Mouse (Mus musculus): ENCODE data around the gene Ipcef1. TPM values are rescaled to one million over a fixed set of nuclear protein-coding genes. Genes with fewer than 3 reads are reported as not detected.
A peak's percentile ranks its signal among the peaks of the same experiment; 100 is the strongest.
"Not testable (repeated sequence)": the region's sequence is repeated elsewhere in the genome, so short reads cannot be mapped to it uniquely, and the experiment has no call there.

The Ipcef1 gene
- polyA plus RNA-seq, 1 experiment from 2014 or later: 0.63 TPM

DNA sequence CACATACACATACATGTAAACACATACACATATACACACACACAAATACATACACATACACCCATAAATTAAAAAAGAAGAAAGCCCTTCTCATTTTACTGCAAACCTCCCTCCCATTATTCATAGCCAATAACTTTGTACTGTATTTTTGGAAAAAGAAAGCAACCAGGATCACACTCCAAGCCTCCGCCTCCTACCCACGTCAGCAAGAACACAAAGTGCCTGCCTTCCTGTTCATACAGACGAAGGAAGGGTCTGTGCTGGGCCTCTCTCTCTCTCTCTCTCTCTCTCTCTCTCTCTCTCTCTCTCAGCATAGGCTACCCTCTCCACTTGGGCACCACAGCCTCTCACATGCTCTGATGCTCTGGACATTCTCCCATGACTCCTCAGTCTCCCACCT lies 156.5 kb downstream of the Ipcef1 start:
- Histone ChIP-seq H3K4me1 (ENCODE audit: control insufficient read depth, insufficient read depth, low read length) (no peaks in the 10 kb centered on the region), H3K27ac (ENCODE audit: low read depth, low read length) (no peak overlapping the region), H3K4me3 (ENCODE audit: low read depth, low read length) (no peak overlapping the region), H3K4me2 (no peak overlapping the region), H3K9me3 (ENCODE audit: control insufficient read depth, low read length) (no peaks in the 10 kb centered on the region), H3K36me3 (ENCODE audit: control insufficient read depth, insufficient read depth, low read length) (no peaks in the 10 kb centered on the region), H3K27me3 (ENCODE audit: control insufficient read depth, insufficient read depth, low read length) (no peaks in the 10 kb centered on the region), H3K9ac (ENCODE audit: low read length) (no peak overlapping the region)
- ATAC-seq (ENCODE audit: low FRiP score) (no peak), DNase-seq (ENCODE audit: low spot score, missing footprints) (peak; percentile 21)
- WGBS: 79% methylated on average over 3 of the region's 3 CpGs

DNA sequence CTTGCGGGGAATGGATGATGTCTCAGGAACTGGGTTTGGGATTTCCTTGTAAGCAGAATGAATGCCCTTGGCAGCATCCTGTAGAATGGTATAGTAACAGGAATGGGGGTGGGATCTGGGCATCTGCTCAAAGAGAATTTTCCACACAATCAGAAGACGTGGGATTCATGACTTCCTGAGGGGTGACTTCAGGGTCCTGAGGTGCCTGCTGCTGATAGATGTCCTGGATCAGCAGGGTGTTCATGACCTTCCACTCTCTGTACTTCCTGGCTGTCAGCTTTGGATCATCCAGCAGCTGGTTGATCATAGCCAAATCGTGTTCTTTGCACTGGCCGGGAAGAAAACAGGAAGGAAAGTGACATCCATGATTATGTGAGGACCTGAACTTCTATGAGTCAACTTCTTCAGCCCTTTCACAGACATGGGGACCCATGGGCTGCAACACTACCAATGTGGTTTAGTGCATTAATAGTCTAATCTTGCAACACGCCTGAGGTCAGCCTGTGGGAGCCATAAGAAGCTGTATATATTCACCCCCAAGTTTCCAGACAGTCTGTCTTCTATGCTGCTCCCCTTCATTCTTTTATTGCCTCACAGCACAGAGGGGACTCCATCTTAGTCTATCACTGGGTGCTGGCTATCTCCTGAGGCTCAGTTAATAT lies 161.8 kb downstream of the Ipcef1 start:
- H3K4me2 ChIP-seq: no peak overlapping the region
- no peak for DNase-seq (ENCODE audit: low spot score, missing footprints)
- WGBS: 80% methylated on average over 5 of the region's 5 CpGs
- no peak overlapping the region for H3K27ac ChIP-seq (ENCODE audit: low read depth, low read length)
- H3K4me3 ChIP-seq (ENCODE audit: low read depth, low read length): no peak overlapping the region
- no peak for ATAC-seq (ENCODE audit: low FRiP score)
- no peaks in the 10 kb centered on the region for H3K9me3 ChIP-seq (ENCODE audit: control insufficient read depth, low read length)
- no peaks in the 10 kb centered on the region for H3K36me3 ChIP-seq (ENCODE audit: control insufficient read depth, insufficient read depth, low read length)
- H3K4me1 ChIP-seq (ENCODE audit: control insufficient read depth, insufficient read depth, low read length): no peaks in the 10 kb centered on the region
- no peak overlapping the region for H3K9ac ChIP-seq (ENCODE audit: low read length)
- H3K27me3 ChIP-seq (ENCODE audit: control insufficient read depth, insufficient read depth, low read length): no peaks in the 10 kb centered on the region

DNA sequence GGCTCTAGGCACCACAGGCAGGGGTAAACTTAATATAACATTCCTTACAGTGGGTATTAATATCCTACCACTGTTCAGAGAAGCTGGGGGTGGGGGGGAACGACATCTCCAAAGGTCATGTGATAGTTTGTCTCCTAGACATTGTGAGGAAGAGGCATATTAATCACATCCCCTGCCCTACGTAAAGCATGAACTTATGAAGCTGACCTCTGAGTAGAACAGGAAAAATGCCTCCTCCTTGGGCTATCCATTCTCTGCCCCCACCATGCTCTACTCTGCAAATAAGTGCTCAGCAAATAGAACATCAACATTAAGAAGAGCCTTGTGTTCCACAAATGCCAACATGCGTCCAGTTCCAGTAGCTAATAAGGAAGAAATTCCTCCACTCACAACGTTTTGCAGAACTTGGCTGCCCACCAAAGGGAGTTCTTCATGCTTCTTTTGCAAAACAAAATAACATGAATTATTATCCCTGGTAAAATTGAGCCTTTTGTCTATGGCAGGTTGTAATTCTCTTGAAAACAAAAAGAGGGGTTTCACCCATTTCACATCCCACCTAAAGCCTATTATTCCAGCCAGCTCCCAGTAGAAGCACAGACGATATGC lies 162.5 kb downstream of the Ipcef1 start:
- H3K9ac ChIP-seq (ENCODE audit: low read length): no peak overlapping the region
- DNase-seq (ENCODE audit: low spot score, missing footprints) (no peak), ATAC-seq (ENCODE audit: low FRiP score) (no peak)
- no peak overlapping the region for H3K4me3 ChIP-seq (ENCODE audit: low read depth, low read length)
- H3K9me3 ChIP-seq (ENCODE audit: control insufficient read depth, low read length): no peaks in the 10 kb centered on the region
- WGBS: 79% methylated on average over 5 of the region's 5 CpGs
- no peak overlapping the region for H3K27ac ChIP-seq (ENCODE audit: low read depth, low read length)
- no peaks in the 10 kb centered on the region for H3K27me3 ChIP-seq (ENCODE audit: control insufficient read depth, insufficient read depth, low read length)
- no peak overlapping the region for H3K4me2 ChIP-seq
- H3K36me3 ChIP-seq (ENCODE audit: control insufficient read depth, insufficient read depth, low read length): no peaks in the 10 kb centered on the region
- H3K4me1 ChIP-seq (ENCODE audit: control insufficient read depth, insufficient read depth, low read length): no peaks in the 10 kb centered on the region

DNA sequence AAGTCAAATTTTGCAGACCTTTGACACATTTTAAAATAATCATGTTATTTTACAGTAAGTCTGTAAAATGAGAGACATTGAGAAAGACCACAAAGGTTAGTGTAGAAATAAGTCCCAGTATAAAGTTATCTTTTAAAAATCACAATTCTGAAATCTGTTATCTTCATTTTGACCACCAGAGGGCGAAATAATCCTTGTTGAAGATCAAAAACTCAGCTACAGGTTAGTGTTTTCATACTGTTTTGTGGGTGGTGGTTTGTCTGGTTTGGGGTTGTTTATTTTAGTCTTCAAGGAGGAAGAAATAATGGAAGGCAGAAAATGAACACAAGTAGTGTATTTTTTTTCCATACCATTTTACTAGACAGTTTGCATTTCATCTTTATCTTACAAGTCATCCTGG lies 166.8 kb downstream of the Ipcef1 start:
- Histone ChIP-seq H3K27ac (ENCODE audit: low read depth, low read length) (no peak overlapping the region), H3K9ac (ENCODE audit: low read length) (no peak overlapping the region), H3K36me3 (ENCODE audit: control insufficient read depth, insufficient read depth, low read length) (no peaks in the 10 kb centered on the region), H3K4me1 (ENCODE audit: control insufficient read depth, insufficient read depth, low read length) (no peaks in the 10 kb centered on the region), H3K9me3 (ENCODE audit: control insufficient read depth, low read length) (no peaks in the 10 kb centered on the region), H3K27me3 (ENCODE audit: control insufficient read depth, insufficient read depth, low read length) (no peaks in the 10 kb centered on the region), H3K4me2 (no peak overlapping the region), H3K4me3 (ENCODE audit: low read depth, low read length) (no peak overlapping the region)
- peak; percentile 87 for DNase-seq (ENCODE audit: low spot score, missing footprints)
- 0% methylated on average over 1 of the region's 1 CpGs for WGBS
- no peak for ATAC-seq (ENCODE audit: low FRiP score)

DNA sequence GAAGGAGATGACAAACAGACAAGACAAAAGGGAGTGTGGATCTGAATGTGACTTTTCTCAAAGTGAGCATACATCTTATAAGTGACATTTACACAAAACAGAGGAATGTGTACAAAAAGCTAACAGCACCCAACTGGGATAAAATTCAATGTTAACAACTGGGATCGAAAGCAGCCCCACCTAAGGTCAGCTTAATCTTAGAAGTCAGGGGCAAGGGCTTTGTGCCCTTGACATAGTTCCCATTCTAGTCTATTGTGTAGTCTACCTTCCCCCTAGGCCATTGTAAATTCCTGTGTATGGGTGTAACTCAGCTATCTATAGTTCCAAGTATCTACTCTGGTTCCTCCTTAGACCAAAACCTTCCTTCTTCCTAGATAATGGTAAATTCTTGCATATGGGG lies 170.2 kb downstream of the Ipcef1 start:
- ATAC-seq (ENCODE audit: low FRiP score); H3K36me3 ChIP-seq (ENCODE audit: control insufficient read depth, insufficient read depth, low read length): not testable (repeated sequence)
- WGBS: 77% methylated on average over 1 of the region's 1 CpGs

DNA sequence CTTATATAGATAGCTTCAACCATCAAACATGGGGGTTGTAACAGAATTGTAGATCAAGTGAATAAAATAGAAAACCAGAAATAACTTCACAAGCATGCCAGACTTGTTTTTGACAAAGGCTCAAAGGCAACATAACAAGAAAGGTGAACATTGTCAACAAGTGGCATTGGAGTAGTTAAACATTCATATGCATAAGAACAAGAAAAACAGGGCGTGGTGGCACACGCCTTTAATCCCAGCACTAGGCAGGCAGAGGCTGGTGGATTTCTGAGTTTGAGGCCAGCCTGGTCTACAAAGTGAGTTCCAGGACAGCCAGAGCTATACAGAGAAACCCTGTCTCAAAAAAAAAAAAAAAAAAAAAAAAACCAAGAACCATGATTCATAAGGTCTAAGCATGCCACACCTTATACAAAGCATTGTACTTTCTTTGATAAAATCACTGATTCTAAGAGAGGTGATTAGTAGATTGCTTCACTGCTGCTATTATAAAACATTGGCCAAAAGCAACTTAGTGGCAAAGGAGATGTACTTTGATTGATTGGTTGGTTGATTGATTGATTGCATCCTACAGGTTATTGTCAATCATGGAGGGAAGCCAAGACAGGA lies 173.9 kb downstream of the Ipcef1 start:
- DNase-seq (ENCODE audit: low spot score, missing footprints) (no peak), ATAC-seq (ENCODE audit: low FRiP score) (no peak)
- Histone ChIP-seq H3K4me1 (ENCODE audit: control insufficient read depth, insufficient read depth, low read length) (no peaks in the 10 kb centered on the region), H3K27ac (ENCODE audit: low read depth, low read length) (no peak overlapping the region), H3K9ac (ENCODE audit: low read length) (no peak overlapping the region), H3K4me3 (ENCODE audit: low read depth, low read length) (no peak overlapping the region), H3K36me3 (ENCODE audit: control insufficient read depth, insufficient read depth, low read length) (no peaks in the 10 kb centered on the region), H3K27me3 (ENCODE audit: control insufficient read depth, insufficient read depth, low read length) (no peaks in the 10 kb centered on the region), H3K9me3 (ENCODE audit: control insufficient read depth, low read length) (no peaks in the 10 kb centered on the region), H3K4me2 (no peak overlapping the region)
- 94% methylated on average over 2 of the region's 2 CpGs for WGBS

More for the DNA sequence above, 170.2 kb downstream of the Ipcef1 start:
- not testable (repeated sequence) for H3K27me3 ChIP-seq (ENCODE audit: control insufficient read depth, insufficient read depth, low read length); H3K9ac ChIP-seq (ENCODE audit: low read length); H3K4me3 ChIP-seq (ENCODE audit: low read depth, low read length); H3K9me3 ChIP-seq (ENCODE audit: control insufficient read depth, low read length); DNase-seq (ENCODE audit: low spot score, missing footprints); H3K27ac ChIP-seq (ENCODE audit: low read depth, low read length); H3K4me1 ChIP-seq (ENCODE audit: control insufficient read depth, insufficient read depth, low read length); H3K4me2 ChIP-seq

DNA sequence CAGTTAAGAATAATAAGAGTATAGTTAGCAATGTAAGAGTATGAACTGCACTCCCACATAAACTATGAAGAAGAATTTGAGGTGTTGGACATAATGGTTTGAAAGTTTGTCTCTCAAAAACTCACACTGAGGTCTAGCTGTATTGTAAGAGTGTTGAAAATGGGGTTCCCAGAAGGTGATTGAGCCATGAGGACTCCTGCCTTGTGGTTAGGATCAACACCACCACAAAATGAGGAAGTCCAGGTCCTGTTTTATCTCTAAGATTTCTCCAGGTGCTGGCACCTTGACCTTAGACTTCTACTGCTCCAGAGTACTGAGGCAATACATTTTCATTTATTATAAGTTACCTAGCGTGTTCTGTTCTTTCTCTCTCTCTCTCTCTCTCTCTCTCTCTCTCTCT lies 178.4 kb downstream of the Ipcef1 start:
- Histone ChIP-seq H3K9me3 (ENCODE audit: control insufficient read depth, low read length) (no peaks in the 10 kb centered on the region), H3K4me3 (ENCODE audit: low read depth, low read length) (no peak overlapping the region), H3K27ac (ENCODE audit: low read depth, low read length) (no peak overlapping the region), H3K4me2 (no peak overlapping the region), H3K4me1 (ENCODE audit: control insufficient read depth, insufficient read depth, low read length) (no peaks in the 10 kb centered on the region), H3K27me3 (ENCODE audit: control insufficient read depth, insufficient read depth, low read length) (no peaks in the 10 kb centered on the region), H3K36me3 (ENCODE audit: control insufficient read depth, insufficient read depth, low read length) (no peaks in the 10 kb centered on the region), H3K9ac (ENCODE audit: low read length) (no peak overlapping the region)
- DNase-seq (ENCODE audit: low spot score, missing footprints) (no peak), ATAC-seq (ENCODE audit: low FRiP score) (no peak)
- 90% methylated on average over 1 of the region's 1 CpGs for WGBS

DNA sequence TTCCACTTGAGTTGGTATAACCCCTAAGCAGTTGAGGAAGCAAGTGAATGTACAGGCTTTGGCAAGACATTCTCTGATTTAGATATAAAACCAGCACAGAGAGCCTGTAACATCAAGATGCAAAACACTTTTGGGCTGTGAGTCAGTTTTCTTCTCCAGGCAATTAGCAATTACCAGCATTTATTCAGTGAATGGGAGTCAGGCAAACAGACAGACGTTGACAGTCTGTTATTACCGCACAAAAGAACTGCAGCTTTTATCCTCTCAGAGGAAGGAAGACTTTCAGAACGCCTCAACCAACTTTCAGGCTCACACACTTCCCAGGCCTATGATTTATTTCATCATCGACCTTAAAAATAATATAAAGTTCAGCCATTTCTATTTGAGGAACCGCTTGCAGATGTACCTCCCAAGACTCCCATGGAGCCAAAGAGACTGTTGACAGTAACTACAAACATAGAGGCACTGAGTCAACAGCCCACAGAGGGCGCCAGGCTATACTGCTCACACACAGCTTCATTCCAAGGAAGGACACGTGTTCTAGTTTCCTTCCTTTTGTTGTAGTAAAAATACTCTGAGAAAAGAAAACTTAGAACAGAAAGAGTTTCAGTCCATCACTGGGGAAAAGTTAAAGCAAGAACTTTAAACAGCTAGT lies 180.7 kb downstream of the Ipcef1 start:
- no peak for ATAC-seq (ENCODE audit: low FRiP score)
- Histone ChIP-seq H3K27me3 (ENCODE audit: control insufficient read depth, insufficient read depth, low read length) (no peaks in the 10 kb centered on the region), H3K9me3 (ENCODE audit: control insufficient read depth, low read length) (no peaks in the 10 kb centered on the region), H3K4me1 (ENCODE audit: control insufficient read depth, insufficient read depth, low read length) (no peaks in the 10 kb centered on the region), H3K4me3 (ENCODE audit: low read depth, low read length) (no peak overlapping the region), H3K4me2 (no peak overlapping the region), H3K36me3 (ENCODE audit: control insufficient read depth, insufficient read depth, low read length) (no peaks in the 10 kb centered on the region), H3K27ac (ENCODE audit: low read depth, low read length) (no peak overlapping the region), H3K9ac (ENCODE audit: low read length) (no peak overlapping the region)
- WGBS: 85% methylated on average over 7 of the region's 7 CpGs
- DNase-seq (ENCODE audit: low spot score, missing footprints): no peak

DNA sequence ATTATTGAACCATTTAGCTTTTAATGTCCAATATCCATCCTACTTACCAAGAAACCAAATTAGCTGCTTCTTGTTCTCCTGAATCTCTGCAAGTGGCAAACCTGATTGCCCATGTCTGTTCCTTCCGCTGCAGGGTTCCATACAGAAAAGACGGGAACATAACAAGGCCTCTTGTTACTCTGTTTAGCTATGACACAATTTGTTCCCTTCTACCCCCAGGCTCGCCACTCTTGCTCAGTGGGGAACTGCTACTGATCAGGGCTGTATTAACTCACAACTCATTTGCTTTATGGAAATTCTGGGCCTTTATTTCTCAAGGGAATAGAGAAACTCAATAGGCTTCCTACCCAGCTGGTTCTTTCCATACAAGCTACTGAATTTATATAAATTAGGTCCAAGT lies 196.5 kb downstream of the Ipcef1 start:
- DNase-seq (ENCODE audit: low spot score, missing footprints) (no peak), ATAC-seq (ENCODE audit: low FRiP score) (no peak)
- Histone ChIP-seq H3K27me3 (ENCODE audit: control insufficient read depth, insufficient read depth, low read length) (no peaks in the 10 kb centered on the region), H3K4me1 (ENCODE audit: control insufficient read depth, insufficient read depth, low read length) (no peaks in the 10 kb centered on the region), H3K9me3 (ENCODE audit: control insufficient read depth, low read length) (no peaks in the 10 kb centered on the region), H3K27ac (ENCODE audit: low read depth, low read length) (no peak overlapping the region), H3K9ac (ENCODE audit: low read length) (no peak overlapping the region), H3K4me2 (no peak overlapping the region), H3K36me3 (ENCODE audit: control insufficient read depth, insufficient read depth, low read length) (no peaks in the 10 kb centered on the region), H3K4me3 (ENCODE audit: low read depth, low read length) (no peak overlapping the region)
- WGBS: 77% methylated on average over 3 of the region's 3 CpGs

Measured in midbrain, embryonic 11.5 days (tissue).